Mouse (Mus musculus) bone marrow macrophage, adult 2 months (primary cell): ENCODE results near the gene Chchd2.
A peak's percentile ranks its signal among the peaks of the same experiment; 100 is the strongest.

ENCODE experiments used
- CTCF ChIP-seq: IDR thresholded peaks from 2 replicates; pipeline ENCODE4 v1.5.1; 2012; ENCODE audit warnings: low read depth, mild to moderate bottlenecking, low read length, moderate library complexity
- POLR2A ChIP-seq: IDR thresholded peaks from 2 replicates; pipeline ENCODE4 v1.6.1; 2012; ENCODE audit warnings: mild to moderate bottlenecking, low read depth, low read length, borderline replicate concordance

GRCm38 (mm10) chr5:129864467-129864866 is 22.8 kb downstream of the Chchd2 start:
- peak; percentile 32; the same call in 1 of the 2 replicates for TF ChIP-seq CTCF
- no peak for TF ChIP-seq POLR2A
